Mouse (Mus musculus): ENCODE data around the gene Bag6.

Bag6 gene

GRCm38 (mm10) chr17:35140490-35140996, 5.6 kb downstream of the Bag6 start:
- in situ Hi-C loops (cut with MboI, MseI), result no loop called here

GRCm38 (mm10) chr17:35141971-35142370, 7.0 kb downstream of the Bag6 start:
- in situ Hi-C loops (cut with MboI, MseI), result no loop called here

- in situ Hi-C loops (cut with MboI, MseI), result no loop called here
Observed at GRCm38 (mm10) chr17:35146139-35146538, 11.2 kb downstream of the Bag6 start.

- in situ Hi-C loops (cut with MboI, MseI), result no loop called here
Observed at GRCm38 (mm10) chr17:35147348-35147747, 12.4 kb downstream of the Bag6 start.

GRCm38 (mm10) chr17:35147922-35148639, 13.1 kb downstream of the Bag6 start:
- in situ Hi-C loops (cut with MboI, MseI), result no loop called here

- in situ Hi-C loops (cut with MboI, MseI), result no loop called here
Observed at GRCm38 (mm10) chr17:35152121-35152520, 17.1 kb downstream of the Bag6 start.

- in situ Hi-C loops (cut with MboI, MseI), result no loop called here
Observed at GRCm38 (mm10) chr17:35153077-35153476, 18.1 kb downstream of the Bag6 start.

- in situ Hi-C loops (cut with MboI, MseI), result no loop called here
Observed at GRCm38 (mm10) chr17:35153931-35154330, 19.0 kb downstream of the Bag6 start.

- in situ Hi-C loops (cut with MboI, MseI), result no loop called here
Observed at GRCm38 (mm10) chr17:35154616-35155015, 19.6 kb downstream of the Bag6 start.

- in situ Hi-C loops (cut with MboI, MseI), result no loop called here
Observed at GRCm38 (mm10) chr17:35155451-35155850, 20.5 kb downstream of the Bag6 start.

- in situ Hi-C loops (cut with MboI, MseI), result no loop called here
Observed at GRCm38 (mm10) chr17:35156461-35157200, 21.7 kb downstream of the Bag6 start.

- in situ Hi-C loops (cut with MboI, MseI), result no loop called here
Observed at GRCm38 (mm10) chr17:35157254-35157653, 22.3 kb downstream of the Bag6 start.

GRCm38 (mm10) chr17:35157661-35158175, 22.7 kb downstream of the Bag6 start:
- in situ Hi-C loops (cut with MboI, MseI), result no loop called here

GRCm38 (mm10) chr17:35158850-35159593, 24.0 kb downstream of the Bag6 start:
- in situ Hi-C loops (cut with MboI, MseI), result no loop called here

- in situ Hi-C loops (cut with MboI, MseI), result no loop called here
Observed at GRCm38 (mm10) chr17:35159638-35160037, 24.7 kb downstream of the Bag6 start.

- in situ Hi-C loops (cut with MboI, MseI), result no loop called here
Observed at GRCm38 (mm10) chr17:35161421-35161820, 26.4 kb downstream of the Bag6 start.

GRCm38 (mm10) chr17:35162121-35162520, 27.1 kb downstream of the Bag6 start:
- in situ Hi-C loops (cut with MboI, MseI), result no loop called here

- in situ Hi-C loops (cut with MboI, MseI), result no loop called here
Observed at GRCm38 (mm10) chr17:35162730-35163129, 27.8 kb downstream of the Bag6 start.

GRCm38 (mm10) chr17:35163326-35164081, 28.5 kb downstream of the Bag6 start:
- in situ Hi-C loops (cut with MboI, MseI), result no loop called here

- in situ Hi-C loops (cut with MboI, MseI), result no loop called here
Observed at GRCm38 (mm10) chr17:35164218-35164567, 29.2 kb downstream of the Bag6 start.

All from T-helper 1 cell (primary cell).